Mouse (Mus musculus) lung, adult 2 months (tissue): ENCODE measurements around the gene Idh2. TPM values are rescaled to one million over a fixed set of nuclear protein-coding genes. Genes with fewer than 3 reads are reported as not detected.
"Not testable (repeated sequence)": the region's sequence is repeated elsewhere in the genome, so short reads cannot be mapped to it uniquely, and the experiment has no call there.

Source experiments
- DNase-seq: peaks from one replicate; pipeline ENCODE4 v3.0.0; 2022
- H3K4me1 ChIP-seq: fragments of 200-500 bp; 2 replicates; pipeline ENCODE4 v1.6.1; 2011; ENCODE audit warnings: low read length; ENCODE audit not compliant: control insufficient read depth, insufficient read depth
- H3K4me3 ChIP-seq: fragments of 200-500 bp; replicated peaks from 2 replicates; pipeline ENCODE3; 2011; ENCODE audit warnings: low read depth, mild to moderate bottlenecking, control low read depth, low read length; ENCODE audit errors: extremely low read depth
- CTCF ChIP-seq: fragments of 200-500 bp; IDR thresholded peaks from 2 replicates; pipeline ENCODE4 v1.5.1; 2011; ENCODE audit warnings: mild to moderate bottlenecking, low read length, control low read depth; ENCODE audit not compliant: insufficient read depth
- POLR2A ChIP-seq: fragments of 200-500 bp; IDR thresholded peaks from 2 replicates; pipeline ENCODE4 v1.6.1; 2011; ENCODE audit warnings: low read depth, mild to moderate bottlenecking, control low read depth, low read length, borderline replicate concordance; ENCODE audit errors: extremely low read depth
- WGBS: fragments of 180-500 bp; shearing (Covaris S2); methylation state at CpG from one replicate; pipeline ENCODE4 v1.1.7; 2018; 5-methylcytosine and 5-hydroxymethylcytosine counted together
- polyA plus RNA-seq: library from polyadenylated mRNA; depleted of rRNA; stranded (reverse); fragments of >200 nt; gene quantifications from 2 replicates; pipeline ENCODE4 v1.2.3, GENCODE M21; 2012; rRNA removed

The Idh2 gene
- polyA plus RNA-seq, 1 experiment = 162 TPM

GRCm38 (mm10) chr7:80055781-80056180 is 59.4 kb downstream of the Idh2 start:
- TF ChIP-seq CTCF (no peak), POLR2A (no peak)
- Histone ChIP-seq H3K4me1 (peaks cover 50% of the 10 kb centered on the region), H3K4me3 (no peak overlapping the region)
- WGBS = 52% methylated on average over 12 of the region's 12 CpGs
- no peak for DNase-seq

GRCm38 (mm10) chr7:80053147-80053546 is 62.0 kb downstream of the Idh2 start:
- DNase-seq = no peak
- Histone ChIP-seq H3K4me1 (peaks cover 34% of the 10 kb centered on the region), H3K4me3 (no peak overlapping the region)
- TF ChIP-seq POLR2A (no peak), CTCF (no peak)
- 70% methylated on average over 9 of the region's 9 CpGs for WGBS

GRCm38 (mm10) chr7:80052261-80052660 is 62.9 kb downstream of the Idh2 start:
- DNase-seq = peak; percentile 71
- Histone ChIP-seq H3K4me3 (no peak overlapping the region), H3K4me1 (peaks cover 27% of the 10 kb centered on the region)
- TF ChIP-seq POLR2A (no peak), CTCF (no peak)
- 18% methylated on average over 11 of the region's 11 CpGs for WGBS

GRCm38 (mm10) chr7:80051835-80052234 is 63.4 kb downstream of the Idh2 start:
- no peak for DNase-seq
- 37% methylated on average over 6 of the region's 6 CpGs for WGBS
- TF ChIP-seq CTCF = no peak
- TF ChIP-seq POLR2A = no peak
- H3K4me3 ChIP-seq = no peak overlapping the region
- peaks cover 23% of the 10 kb centered on the region for H3K4me1 ChIP-seq

GRCm38 (mm10) chr7:80050382-80050781 is 64.8 kb downstream of the Idh2 start:
- DNase-seq, H3K4me3 ChIP-seq: not testable (repeated sequence)
- 86% methylated on average over 1 of the region's 1 CpGs for WGBS
- peaks cover 17% of the 10 kb centered on the region for H3K4me1 ChIP-seq

GRCm38 (mm10) chr7:80049746-80050145 is 65.4 kb downstream of the Idh2 start:
- no peak for TF ChIP-seq CTCF
- peaks cover 21% of the 10 kb centered on the region for H3K4me1 ChIP-seq
- no peak overlapping the region for H3K4me3 ChIP-seq
- WGBS = 43% methylated on average over 2 of the region's 2 CpGs
- DNase-seq = no peak

GRCm38 (mm10) chr7:80047041-80047440 is 68.2 kb downstream of the Idh2 start:
- 60% methylated on average over 4 of the region's 4 CpGs for WGBS
- Histone ChIP-seq H3K4me3 (no peak overlapping the region), H3K4me1 (peaks cover 15% of the 10 kb centered on the region)
- TF ChIP-seq POLR2A = no peak
- no peak for TF ChIP-seq CTCF
- DNase-seq = no peak

Other genes with a start within 250 kb of the Idh2 start
- gene Ap3s2, start 194.7 kb downstream of the Idh2 start, polyA plus RNA-seq = 13.1 and 15.6 TPM in 2 replicates
- 13.1 and 17.2 TPM in 2 replicates for gene Arpin, start 180.0 kb downstream of the Idh2 start, polyA plus RNA-seq
- gene Zfp710, start 90.6 kb downstream of the Idh2 start, polyA plus RNA-seq = 60.0 and 65.8 TPM in 2 replicates
- gene Sema4b, start 71.4 kb upstream of the Idh2 start, polyA plus RNA-seq = 14.7 and 19.0 TPM in 2 replicates
- 93.8 and 94.6 TPM in 2 replicates for gene Cib1, start 117.4 kb upstream of the Idh2 start, polyA plus RNA-seq
- 2.4 and 3.2 TPM in 2 replicates for gene Gdpgp1, start 117.5 kb upstream of the Idh2 start, polyA plus RNA-seq
- gene Ttll13, start 131.0 kb upstream of the Idh2 start, polyA plus RNA-seq = 1.2 and 1.3 TPM in 2 replicates
- 21.0 and 26.2 TPM in 2 replicates for gene Ngrn, start 145.8 kb upstream of the Idh2 start, polyA plus RNA-seq
- gene Vps33b, start 154.3 kb upstream of the Idh2 start, polyA plus RNA-seq = 11.9 and 14.4 TPM in 2 replicates
- gene Prc1, start 179.1 kb upstream of the Idh2 start, polyA plus RNA-seq = 2.0 and 5.2 TPM in 2 replicates
- 10.8 and 12.2 TPM in 2 replicates for gene Rccd1, start 209.1 kb upstream of the Idh2 start, polyA plus RNA-seq
- 102 and 105 TPM in 2 replicates for gene Unc45a, start 225.6 kb upstream of the Idh2 start, polyA plus RNA-seq
- gene Hddc3, start 227.7 kb upstream of the Idh2 start, polyA plus RNA-seq = 20.4 and 26.9 TPM in 2 replicates